Mouse (Mus musculus) kidney, adult 2 months (tissue): ENCODE measurements at regions not wholly inside any gene's neighbourhood (a gene's known extent, or its start where the extent isn't known, plus 50 kb on each side); places are given as distances from the start of the nearest gene placed in this dataset.

Experiments
- CTCF ChIP-seq: fragments of 200-500 bp; conservative IDR thresholded peaks from 2 replicates; pipeline ENCODE4 v1.5.1; 2011; ENCODE audit warnings: low read depth, mild to moderate bottlenecking, control low read depth, low read length, moderate library complexity, mixed read lengths; ENCODE audit not compliant: insufficient read depth, insufficient read length
- POLR2A ChIP-seq: fragments of 200-500 bp; IDR thresholded peaks from one replicate; pipeline ENCODE4 v1.6.1; 2011; ENCODE audit warnings: low read depth, low read length, control low read depth

- no peak for TF ChIP-seq CTCF
- no peak for TF ChIP-seq POLR2A
These were observed 217.5 kb upstream of the Ankrd55 start for GRCm38 (mm10) chr13:112070757-112071156.
